Mouse (Mus musculus): ENCODE data around the gene Tjap1. TPM values are rescaled to one million over a fixed set of nuclear protein-coding genes. Genes with fewer than 3 reads are reported as not detected.

Tjap1 gene
- polyA plus RNA-seq, 1 experiment from 2014 or later, result 34.6 TPM

DNA sequence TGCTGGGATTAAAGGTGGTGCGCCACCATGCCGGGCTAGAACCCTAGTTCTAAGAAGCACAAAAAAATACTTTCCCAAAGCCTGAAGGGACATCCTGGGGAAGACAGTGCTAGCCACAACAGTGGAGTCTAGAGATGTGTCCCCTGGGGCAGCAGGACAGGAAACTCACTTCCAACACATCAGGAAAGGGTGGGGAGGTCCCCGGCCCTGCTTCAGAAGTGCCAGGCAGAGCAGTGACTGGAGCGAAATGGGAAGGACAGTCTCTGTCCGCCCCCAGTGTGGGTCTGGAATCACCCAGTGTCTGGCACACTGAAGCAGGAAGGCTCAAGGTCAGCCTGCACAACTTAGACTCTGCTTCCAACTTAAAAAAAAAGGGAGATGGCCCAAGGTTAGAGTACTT, 10.2 kb downstream of the Tjap1 start:
- Histone ChIP-seq H3K27me3 (ENCODE audit: control insufficient read depth, insufficient read depth, low read length) (no peaks in the 10 kb centered on the region), H3K27ac (replicated peaks in 1 of 2; ENCODE audit: control insufficient read depth in 1 of 2, insufficient read depth in 1 of 2, low read depth in 2 of 2, low read length in 2 of 2) (no peak overlapping the region), H3K4me3 (ENCODE audit: control insufficient read depth in 1 of 2, insufficient read depth in 1 of 2, low read depth in 1 of 2, low read length in 2 of 2) (no peak overlapping the region), H3K4me2 (ENCODE audit: low read length) (no peak overlapping the region), H3K36me3 (ENCODE audit: control insufficient read depth, insufficient read depth, low read length) (peaks cover 57% of the 10 kb centered on the region), H3K4me1 (ENCODE audit: control insufficient read depth in 2 of 2, insufficient read depth in 2 of 2, low read length in 2 of 2) (peaks cover 26 to 37% of the 10 kb centered on the region in 2 experiments), H3K9ac (ENCODE audit: low read length) (no peak overlapping the region), H3K9me3 (ENCODE audit: control insufficient read depth, low read length) (no peaks in the 10 kb centered on the region)
- ATAC-seq (ENCODE audit: insufficient number of reproducible peaks, insufficient read depth, low FRiP score, low read depth), result no peak
- 73% methylated on average over 5 of the region's 5 CpGs for WGBS

DNA sequence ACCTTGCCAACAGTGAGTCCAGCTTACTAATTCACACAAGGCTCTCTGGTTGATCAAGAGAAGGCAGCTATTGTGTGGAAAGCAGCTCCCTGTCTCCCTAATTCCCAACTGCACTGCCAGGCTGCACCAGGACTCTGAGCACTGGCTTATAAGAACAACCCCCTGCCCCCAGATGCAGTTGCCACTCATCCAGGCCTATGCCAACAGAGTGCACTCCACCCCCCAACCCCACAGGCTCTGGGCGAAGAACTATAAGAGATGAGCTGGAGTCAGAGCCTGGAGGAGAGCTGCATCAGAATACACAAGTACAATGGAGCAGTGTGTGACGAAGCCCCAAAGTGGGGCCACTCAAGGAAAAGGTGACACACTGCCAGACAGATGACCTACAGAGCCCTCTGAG, 10.8 kb downstream of the Tjap1 start:
- 78% methylated on average over 2 of the region's 2 CpGs for WGBS
- ATAC-seq (ENCODE audit: insufficient number of reproducible peaks, insufficient read depth, low FRiP score, low read depth), result no peak
- H3K36me3 ChIP-seq (ENCODE audit: control insufficient read depth, insufficient read depth, low read length), result peaks cover 55% of the 10 kb centered on the region

DNA sequence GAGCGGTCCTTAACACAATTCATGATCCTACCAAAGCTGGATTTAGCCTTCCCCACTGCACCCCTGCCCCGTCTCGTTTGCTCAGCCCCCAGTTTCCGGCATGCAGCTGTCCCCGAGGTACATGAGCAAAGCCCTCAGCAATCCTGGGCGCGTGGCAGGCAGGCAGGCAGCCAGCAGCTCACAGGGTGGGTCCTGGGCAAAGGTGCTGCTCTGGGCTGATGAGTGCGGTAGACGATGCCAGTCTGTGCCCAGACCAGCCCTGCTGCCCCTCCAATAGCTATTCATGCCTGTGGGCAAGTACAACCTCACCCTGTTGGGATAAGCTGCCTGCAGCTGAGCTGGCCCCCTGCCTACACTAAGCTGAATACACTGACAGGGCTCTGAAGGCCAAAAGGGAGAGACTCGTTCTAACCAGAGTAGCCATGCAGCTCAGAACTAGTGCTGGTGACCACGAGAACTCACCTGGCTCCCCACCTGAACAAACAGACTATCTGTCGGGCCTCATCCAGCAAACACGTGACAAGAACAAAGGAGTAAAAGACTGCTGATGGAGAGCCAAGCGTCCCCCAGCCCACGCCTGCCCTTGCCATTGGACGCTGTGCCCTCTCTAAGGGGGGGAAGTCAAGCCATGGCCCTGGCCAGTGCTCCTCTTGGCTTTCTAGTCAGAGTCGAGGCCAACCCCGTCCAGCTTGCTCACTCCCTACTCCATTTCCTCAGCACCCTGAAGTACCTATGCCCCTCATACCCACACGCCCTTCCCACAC, 12.9 kb downstream of the Tjap1 start:
- no peak overlapping the region for H3K4me2 ChIP-seq (ENCODE audit: low read length)
- ATAC-seq (ENCODE audit: insufficient number of reproducible peaks, insufficient read depth, low FRiP score, low read depth), result no peak; the same call in 1 of the 2 replicates
- peaks cover 69% of the 10 kb centered on the region for H3K36me3 ChIP-seq (ENCODE audit: control insufficient read depth, insufficient read depth, low read length)
- 0 out of 2 replicates have a peak overlapping the region, but pooled peaks have one; percentile 12 for H3K9ac ChIP-seq (ENCODE audit: low read length)
- no peaks in the 10 kb centered on the region for H3K27me3 ChIP-seq (ENCODE audit: control insufficient read depth, insufficient read depth, low read length)
- peaks cover 24 to 39% of the 10 kb centered on the region in 2 experiments for H3K4me1 ChIP-seq (ENCODE audit: control insufficient read depth in 2 of 2, insufficient read depth in 2 of 2, low read length in 2 of 2)
- 81% methylated on average over 19 of the region's 19 CpGs for WGBS
- H3K4me3 ChIP-seq (ENCODE audit: control insufficient read depth in 1 of 2, insufficient read depth in 1 of 2, low read depth in 1 of 2, low read length in 2 of 2), result no peak overlapping the region
- no peak overlapping the region for H3K27ac ChIP-seq (replicated peaks in 1 of 2; ENCODE audit: control insufficient read depth in 1 of 2, insufficient read depth in 1 of 2, low read depth in 2 of 2, low read length in 2 of 2)
- H3K9me3 ChIP-seq (ENCODE audit: control insufficient read depth, low read length), result no peaks in the 10 kb centered on the region

More for the DNA sequence above, 10.8 kb downstream of the Tjap1 start:
- Histone ChIP-seq H3K4me2 (ENCODE audit: low read length) (no peak overlapping the region), H3K9me3 (ENCODE audit: control insufficient read depth, low read length) (no peaks in the 10 kb centered on the region), H3K4me1 (ENCODE audit: control insufficient read depth in 2 of 2, insufficient read depth in 2 of 2, low read length in 2 of 2) (peaks cover 26 to 31% of the 10 kb centered on the region in 2 experiments), H3K27ac (replicated peaks in 1 of 2; ENCODE audit: control insufficient read depth in 1 of 2, insufficient read depth in 1 of 2, low read depth in 2 of 2, low read length in 2 of 2) (no peak overlapping the region), H3K9ac (ENCODE audit: low read length) (no peak overlapping the region), H3K27me3 (ENCODE audit: control insufficient read depth, insufficient read depth, low read length) (no peaks in the 10 kb centered on the region), H3K4me3 (ENCODE audit: control insufficient read depth in 1 of 2, insufficient read depth in 1 of 2, low read depth in 1 of 2, low read length in 2 of 2) (no peak overlapping the region)

DNA sequence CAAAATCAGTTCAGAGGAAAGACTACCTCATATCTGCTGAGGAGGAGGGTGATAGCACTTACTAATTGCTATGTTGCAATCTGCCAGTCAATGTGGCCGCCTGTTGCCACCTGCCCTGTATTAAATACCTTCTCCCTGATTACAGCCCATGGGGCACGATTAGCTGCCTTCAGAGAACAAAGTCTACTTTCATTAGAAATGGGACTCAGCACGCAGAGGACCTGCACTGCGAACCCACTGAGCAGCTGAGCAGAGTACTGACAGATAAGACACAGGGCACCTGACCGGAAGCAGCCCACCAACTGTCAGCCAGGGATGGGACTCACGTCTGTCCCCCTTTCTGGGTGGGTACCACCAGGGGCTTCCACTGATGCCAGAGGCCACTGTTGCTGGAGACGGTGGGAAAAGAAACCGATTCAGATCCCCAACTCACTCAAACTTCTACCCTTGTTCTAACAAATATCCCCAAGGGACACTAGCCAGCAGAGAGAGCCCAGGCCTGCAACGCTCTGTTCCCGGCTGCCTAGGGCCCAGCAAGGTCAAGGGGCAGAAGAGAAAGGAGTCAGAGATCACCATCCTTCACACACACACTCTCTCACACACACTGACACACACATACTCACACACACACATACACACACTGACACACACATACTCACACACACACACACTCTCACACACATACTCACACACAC, 14.7 kb downstream of the Tjap1 start:
- no peaks in the 10 kb centered on the region for H3K9me3 ChIP-seq (ENCODE audit: control insufficient read depth, low read length)
- no peak overlapping the region for H3K4me3 ChIP-seq (ENCODE audit: control insufficient read depth in 1 of 2, insufficient read depth in 1 of 2, low read depth in 1 of 2, low read length in 2 of 2)
- H3K27me3 ChIP-seq (ENCODE audit: control insufficient read depth, insufficient read depth, low read length), result no peaks in the 10 kb centered on the region
- 62% methylated on average over 10 of the region's 10 CpGs for WGBS
- peaks cover 15 to 23% of the 10 kb centered on the region in 2 experiments; a peak in 3 of 4 replicates for H3K4me1 ChIP-seq (ENCODE audit: control insufficient read depth in 2 of 2, insufficient read depth in 2 of 2, low read length in 2 of 2)
- peaks cover 77% of the 10 kb centered on the region for H3K36me3 ChIP-seq (ENCODE audit: control insufficient read depth, insufficient read depth, low read length)
- no peak overlapping the region for H3K27ac ChIP-seq (replicated peaks in 1 of 2; ENCODE audit: control insufficient read depth in 1 of 2, insufficient read depth in 1 of 2, low read depth in 2 of 2, low read length in 2 of 2)
- no peak overlapping the region for H3K4me2 ChIP-seq (ENCODE audit: low read length)
- no peak overlapping the region; the same call in 1 of the 2 replicates for H3K9ac ChIP-seq (ENCODE audit: low read length)
- no peak for ATAC-seq (ENCODE audit: insufficient number of reproducible peaks, insufficient read depth, low FRiP score, low read depth)

DNA sequence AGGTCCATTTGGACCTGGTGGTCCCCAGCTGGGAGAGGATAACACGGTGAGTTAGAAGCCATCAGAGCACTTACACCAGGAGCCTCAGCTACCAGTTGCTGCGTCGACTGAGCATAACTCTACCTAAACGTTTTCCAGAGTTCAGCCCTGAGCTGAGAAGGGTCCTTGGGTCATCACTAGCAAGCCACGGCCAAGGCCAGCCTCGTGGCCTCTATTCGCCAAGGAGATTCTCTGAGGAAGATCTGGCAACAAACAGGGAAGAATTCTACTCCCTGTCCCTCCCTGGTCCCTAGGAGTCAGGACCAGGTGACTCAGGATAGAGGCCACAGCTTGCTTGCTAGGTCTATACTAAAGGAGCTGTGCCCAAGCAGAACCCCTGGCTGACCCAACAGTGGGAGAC, 15.3 kb downstream of the Tjap1 start:
- H3K9me3 ChIP-seq (ENCODE audit: control insufficient read depth, low read length), result no peaks in the 10 kb centered on the region
- peaks cover 82% of the 10 kb centered on the region for H3K36me3 ChIP-seq (ENCODE audit: control insufficient read depth, insufficient read depth, low read length)
- WGBS, result 78% methylated on average over 7 of the region's 7 CpGs
- no peak overlapping the region for H3K27ac ChIP-seq (replicated peaks in 1 of 2; ENCODE audit: control insufficient read depth in 1 of 2, insufficient read depth in 1 of 2, low read depth in 2 of 2, low read length in 2 of 2)
- no peak overlapping the region; the same call in 1 of the 2 replicates for H3K9ac ChIP-seq (ENCODE audit: low read length)
- H3K4me1 ChIP-seq (ENCODE audit: control insufficient read depth in 2 of 2, insufficient read depth in 2 of 2, low read length in 2 of 2), result peaks cover 13 to 17% of the 10 kb centered on the region in 2 experiments; a peak in 3 of 4 replicates
- no peak for ATAC-seq (ENCODE audit: insufficient number of reproducible peaks, insufficient read depth, low FRiP score, low read depth)
- H3K4me2 ChIP-seq (ENCODE audit: low read length), result no peak overlapping the region
- no peak overlapping the region for H3K4me3 ChIP-seq (ENCODE audit: control insufficient read depth in 1 of 2, insufficient read depth in 1 of 2, low read depth in 1 of 2, low read length in 2 of 2)
- H3K27me3 ChIP-seq (ENCODE audit: control insufficient read depth, insufficient read depth, low read length), result no peaks in the 10 kb centered on the region

DNA sequence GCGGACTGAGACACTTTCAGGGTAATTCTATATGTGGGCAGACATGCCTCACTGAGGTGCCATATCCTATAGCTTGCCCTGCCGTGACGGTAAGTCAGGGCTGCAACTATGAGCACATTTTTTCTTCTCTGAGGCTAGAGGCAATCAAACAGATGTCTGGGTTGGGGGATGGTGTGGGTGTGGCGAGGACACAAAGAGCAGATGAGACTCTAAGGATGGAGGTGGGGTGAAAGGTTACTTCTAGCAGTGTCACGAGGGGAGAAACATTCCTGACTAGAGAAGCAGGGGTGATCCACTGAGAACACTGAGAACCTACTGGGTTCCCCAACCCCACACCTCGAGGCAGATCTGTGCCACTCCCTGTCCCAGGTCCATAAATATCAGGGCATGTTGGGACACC, 15.8 kb downstream of the Tjap1 start:
- no peak overlapping the region for H3K4me2 ChIP-seq (ENCODE audit: low read length)
- no peak overlapping the region for H3K4me3 ChIP-seq (ENCODE audit: control insufficient read depth in 1 of 2, insufficient read depth in 1 of 2, low read depth in 1 of 2, low read length in 2 of 2)
- no peak overlapping the region for H3K27ac ChIP-seq (replicated peaks in 1 of 2; ENCODE audit: control insufficient read depth in 1 of 2, insufficient read depth in 1 of 2, low read depth in 2 of 2, low read length in 2 of 2)
- 73% methylated on average over 6 of the region's 6 CpGs for WGBS
- H3K27me3 ChIP-seq (ENCODE audit: control insufficient read depth, insufficient read depth, low read length), result no peaks in the 10 kb centered on the region
- ATAC-seq (ENCODE audit: insufficient number of reproducible peaks, insufficient read depth, low FRiP score, low read depth), result no peak
- no peak overlapping the region for H3K9ac ChIP-seq (ENCODE audit: low read length)
- H3K9me3 ChIP-seq (ENCODE audit: control insufficient read depth, low read length), result no peaks in the 10 kb centered on the region
- peaks cover 85% of the 10 kb centered on the region for H3K36me3 ChIP-seq (ENCODE audit: control insufficient read depth, insufficient read depth, low read length)
- H3K4me1 ChIP-seq (ENCODE audit: control insufficient read depth in 2 of 2, insufficient read depth in 2 of 2, low read length in 2 of 2), result peaks cover 10 to 13% of the 10 kb centered on the region in 2 experiments; a peak in 3 of 4 replicates

DNA sequence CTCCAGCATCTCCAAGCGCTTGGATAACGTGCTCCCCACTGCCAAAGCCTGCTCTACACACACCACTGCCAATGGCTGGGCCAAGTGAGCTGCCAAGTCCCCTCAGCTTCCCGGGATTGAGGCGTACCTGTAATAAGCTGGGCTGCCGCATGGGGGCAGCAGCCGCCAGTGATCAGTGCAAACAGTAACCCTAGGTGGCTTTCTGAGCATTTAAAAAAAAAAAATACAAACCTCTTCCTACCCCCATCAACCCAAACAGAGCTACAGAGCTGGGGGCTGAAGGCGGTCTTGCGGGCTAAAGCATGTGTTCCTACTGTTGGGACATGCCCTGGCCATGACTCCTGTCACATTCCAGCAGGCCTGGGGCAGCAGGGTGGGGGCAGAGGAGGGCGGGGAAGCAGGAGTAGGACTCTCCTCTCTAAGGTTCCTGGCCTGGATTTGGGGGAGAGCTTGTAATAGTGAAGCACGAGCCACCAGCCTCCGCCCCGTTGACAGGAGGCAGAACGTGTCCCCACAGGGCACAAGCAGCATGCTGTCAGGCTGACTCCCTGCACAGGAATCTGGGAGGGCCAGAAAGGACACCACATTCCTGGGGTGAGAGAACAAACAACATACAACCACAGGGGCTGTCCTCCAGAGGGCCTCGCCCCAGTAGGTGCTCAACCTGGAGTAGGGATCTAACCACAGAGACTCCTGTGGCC, 16.8 kb downstream of the Tjap1 start:
- Histone ChIP-seq H3K36me3 (ENCODE audit: control insufficient read depth, insufficient read depth, low read length) (peaks cover 85% of the 10 kb centered on the region), H3K9ac (ENCODE audit: low read length) (no peak overlapping the region), H3K4me3 (ENCODE audit: control insufficient read depth in 1 of 2, insufficient read depth in 1 of 2, low read depth in 1 of 2, low read length in 2 of 2) (no peak overlapping the region), H3K4me1 (ENCODE audit: control insufficient read depth in 2 of 2, insufficient read depth in 2 of 2, low read length in 2 of 2) (peaks cover 9 to 12% of the 10 kb centered on the region in 2 experiments; a peak in 3 of 4 replicates), H3K9me3 (ENCODE audit: control insufficient read depth, low read length) (no peaks in the 10 kb centered on the region), H3K27ac (replicated peaks in 1 of 2; ENCODE audit: control insufficient read depth in 1 of 2, insufficient read depth in 1 of 2, low read depth in 2 of 2, low read length in 2 of 2) (no peak overlapping the region), H3K4me2 (ENCODE audit: low read length) (no peak overlapping the region), H3K27me3 (ENCODE audit: control insufficient read depth, insufficient read depth, low read length) (no peaks in the 10 kb centered on the region)
- WGBS, result 12% methylated on average over 14 of the region's 14 CpGs
- ATAC-seq (ENCODE audit: insufficient number of reproducible peaks, insufficient read depth, low FRiP score, low read depth), result no peak

Measured in heart, embryonic 14.5 days (tissue).